Mouse (Mus musculus) lung, embryonic 15.5 days (tissue): ENCODE results near the gene Foxj2. TPM values are rescaled to one million over a fixed set of nuclear protein-coding genes. Genes with fewer than 3 reads are reported as not detected.

ENCODE experiments used
- ATAC-seq: fragments of 200-750 bp; cut with Nextera tagmentation; 2 replicates; pipeline ENCODE4 v1.8.0; 2017; ENCODE audit warnings: moderate number of reproducible peaks, borderline replicate concordance; ENCODE audit not compliant: low FRiP score, low TSS enrichment; ENCODE audit errors: extremely low read depth
- H3K27ac ChIP-seq: fragments of 300-500 bp; sonication (generic); 2 replicates; pipeline ENCODE4 v1.5.1; 2015; ENCODE audit warnings: moderate library complexity, mild to moderate bottlenecking, inconsistent platforms
- H3K27me3 ChIP-seq: fragments of 300-500 bp; sonication (generic); 2 replicates; pipeline ENCODE4 v1.6.1; 2015; ENCODE audit warnings: inconsistent platforms
- H3K36me3 ChIP-seq: fragments of 300-500 bp; sonication (generic); 2 replicates; pipeline ENCODE4 v1.6.1; 2015; ENCODE audit warnings: inconsistent platforms
- H3K4me1 ChIP-seq: fragments of 300-500 bp; sonication (generic); 2 replicates; pipeline ENCODE4 v1.6.1; 2015; ENCODE audit warnings: inconsistent platforms
- H3K4me2 ChIP-seq: fragments of 300-500 bp; sonication (generic); 2 replicates; pipeline ENCODE4 v1.6.1; 2015; ENCODE audit warnings: inconsistent platforms, mild to moderate bottlenecking, moderate library complexity
- H3K4me3 ChIP-seq: fragments of 300-500 bp; sonication (generic); 2 replicates; pipeline ENCODE4 v1.5.1; 2015; ENCODE audit warnings: mild to moderate bottlenecking, inconsistent platforms
- H3K9ac ChIP-seq: fragments of 300-500 bp; sonication (generic); 2 replicates; pipeline ENCODE4 v1.6.1; 2015; ENCODE audit warnings: inconsistent platforms
- H3K9me3 ChIP-seq: fragments of 300-500 bp; sonication (generic); 2 replicates; pipeline ENCODE4 v1.6.1; 2016; ENCODE audit warnings: inconsistent platforms
- WGBS: fragments of 180-500 bp; shearing (Covaris S2); methylation state at CpG from one replicate; pipeline ENCODE4 v1.1.7; 2015; 5-methylcytosine and 5-hydroxymethylcytosine counted together
- microRNA-seq: library from miRNA; unstranded; fragments of <30 nt; microRNA quantifications from one replicate; pipeline ENCODE4, GENCODE M21; 2016
- polyA plus RNA-seq: library from polyadenylated mRNA; unstranded; fragments of >200 nt; fragmentation: Nextera tagmentation; extraction: Ambion mirVana; gene quantifications from 2 replicates; pipeline ENCODE4 v1.2.1, GENCODE M21; 2015

Foxj2 gene
- polyA plus RNA-seq, 1 experiment from 2014 or later: 5.8 TPM

DNA sequence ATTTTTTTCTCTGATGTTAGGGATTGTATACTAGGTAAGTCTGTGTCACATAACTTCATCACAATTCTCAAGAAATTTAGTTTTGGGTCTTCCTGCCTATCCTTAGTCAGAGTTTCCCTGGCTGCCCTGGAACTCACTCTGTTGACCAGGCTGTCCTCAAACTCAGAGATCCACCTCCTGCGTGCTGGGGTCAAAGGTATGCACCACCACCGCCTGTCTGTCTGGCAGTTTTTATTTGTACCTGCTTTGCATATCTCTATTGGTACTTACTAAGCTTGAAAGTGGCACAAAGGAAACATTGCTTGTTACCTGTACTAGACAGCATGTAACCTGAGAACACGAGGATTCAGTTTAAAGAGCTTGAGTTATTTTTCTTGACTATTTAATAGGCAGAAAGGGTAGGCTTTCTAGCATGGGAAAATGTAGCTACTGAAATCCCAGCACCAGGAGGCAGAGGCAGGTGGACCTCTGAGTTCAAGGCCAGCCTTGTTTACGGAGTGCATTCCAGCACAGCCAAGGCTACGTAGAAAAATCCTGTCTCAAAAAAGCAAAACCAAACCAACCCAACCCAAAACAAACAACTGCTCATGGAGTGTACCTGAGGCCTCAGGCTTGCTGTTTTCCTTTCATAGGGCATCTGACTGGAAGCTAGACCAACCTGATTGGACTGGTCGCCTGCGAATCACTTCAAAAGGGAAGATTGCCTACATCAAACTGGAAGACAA, 60.2 kb downstream of the Foxj2 start:
- H3K4me2 ChIP-seq: no peak overlapping the region
- H3K27ac ChIP-seq: no peak overlapping the region
- WGBS: 81% methylated on average over 7 of the region's 7 CpGs
- H3K9me3 ChIP-seq: no peaks in the 10 kb centered on the region
- H3K4me3 ChIP-seq: no peak overlapping the region
- no peaks in the 10 kb centered on the region for H3K27me3 ChIP-seq
- peaks cover 11% of the 10 kb centered on the region for H3K4me1 ChIP-seq
- peaks cover 64% of the 10 kb centered on the region for H3K36me3 ChIP-seq
- no peak for ATAC-seq
- no peak overlapping the region for H3K9ac ChIP-seq

DNA sequence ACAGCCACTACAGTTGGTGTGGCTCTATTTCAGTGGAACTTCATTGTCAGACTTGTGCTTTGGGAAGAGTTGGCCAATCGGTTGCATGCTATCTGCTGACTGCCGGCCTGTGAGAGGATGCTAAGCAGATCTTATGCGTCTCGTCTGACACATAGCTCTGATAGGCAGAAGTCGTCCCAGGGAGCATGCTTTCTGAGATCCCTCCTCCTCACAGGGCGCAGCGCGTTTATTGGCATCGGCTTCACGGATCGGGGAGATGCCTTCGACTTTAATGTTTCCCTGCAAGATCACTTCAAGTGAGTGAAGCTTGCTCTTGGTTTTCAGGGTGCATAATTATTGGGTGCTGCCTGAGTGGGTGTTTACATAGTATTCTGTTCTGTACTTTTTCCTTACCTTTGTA, 61.6 kb downstream of the Foxj2 start:
- ATAC-seq: no peak
- Histone ChIP-seq H3K27ac (no peak overlapping the region), H3K4me3 (no peak overlapping the region), H3K36me3 (peaks cover 72% of the 10 kb centered on the region), H3K27me3 (no peaks in the 10 kb centered on the region), H3K9ac (no peak overlapping the region), H3K4me2 (no peak overlapping the region), H3K9me3 (no peaks in the 10 kb centered on the region), H3K4me1 (no peaks in the 10 kb centered on the region)
- WGBS: 92% methylated on average over 12 of the region's 12 CpGs

DNA sequence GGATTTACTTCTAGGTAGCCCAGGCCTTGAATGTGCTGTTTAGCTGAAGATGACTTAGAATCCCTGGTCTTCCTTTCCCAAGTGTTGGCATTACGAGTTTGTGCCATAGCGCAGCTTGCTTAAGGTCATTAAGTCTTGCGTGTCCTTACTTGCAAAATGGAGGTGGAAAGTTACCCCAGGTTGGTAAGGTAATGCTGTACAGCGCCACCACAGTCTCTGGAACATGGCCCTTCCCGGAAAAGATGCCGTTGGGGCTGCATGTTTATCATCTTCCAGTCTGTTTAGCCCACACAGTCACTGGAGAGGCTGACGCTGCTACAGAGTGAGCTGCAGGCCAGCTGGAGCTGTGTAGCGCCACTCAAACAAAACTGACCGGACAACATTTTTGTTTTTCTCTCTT, 63.9 kb downstream of the Foxj2 start:
- Histone ChIP-seq H3K4me2 (no peak overlapping the region), H3K9ac (no peak overlapping the region), H3K4me1 (no peaks in the 10 kb centered on the region), H3K27ac (no peak overlapping the region), H3K27me3 (no peaks in the 10 kb centered on the region), H3K9me3 (no peaks in the 10 kb centered on the region), H3K4me3 (no peak overlapping the region), H3K36me3 (peaks cover 89% of the 10 kb centered on the region)
- 91% methylated on average over 9 of the region's 9 CpGs for WGBS
- no peak for ATAC-seq

DNA sequence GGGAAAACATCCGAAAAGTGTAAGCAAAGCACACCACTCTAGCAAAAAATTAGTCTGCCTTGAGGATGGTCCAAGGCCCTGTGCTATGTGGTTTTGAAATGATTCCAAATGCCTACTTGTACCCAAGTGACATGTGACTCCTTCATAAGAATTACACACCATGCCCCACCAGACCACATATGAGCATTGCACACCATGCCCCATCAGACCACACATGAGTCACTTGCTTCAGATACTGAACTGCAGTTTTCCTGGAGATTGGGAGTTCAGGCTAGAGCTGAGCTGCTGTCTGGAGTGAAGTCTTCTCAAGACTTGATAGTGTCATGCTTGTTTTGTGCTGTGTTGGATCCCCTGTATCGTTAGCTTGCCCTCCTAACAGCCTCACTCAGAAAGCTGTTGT, 69.9 kb downstream of the Foxj2 start:
- no peak overlapping the region for H3K27ac ChIP-seq
- H3K9me3 ChIP-seq: no peaks in the 10 kb centered on the region
- H3K4me2 ChIP-seq: no peak overlapping the region
- no peak overlapping the region for H3K9ac ChIP-seq
- no peak overlapping the region for H3K4me3 ChIP-seq
- H3K27me3 ChIP-seq: no peaks in the 10 kb centered on the region
- no peak for ATAC-seq
- peaks cover 52% of the 10 kb centered on the region for H3K36me3 ChIP-seq
- no peaks in the 10 kb centered on the region for H3K4me1 ChIP-seq
- WGBS: 88% methylated on average over 2 of the region's 2 CpGs

DNA sequence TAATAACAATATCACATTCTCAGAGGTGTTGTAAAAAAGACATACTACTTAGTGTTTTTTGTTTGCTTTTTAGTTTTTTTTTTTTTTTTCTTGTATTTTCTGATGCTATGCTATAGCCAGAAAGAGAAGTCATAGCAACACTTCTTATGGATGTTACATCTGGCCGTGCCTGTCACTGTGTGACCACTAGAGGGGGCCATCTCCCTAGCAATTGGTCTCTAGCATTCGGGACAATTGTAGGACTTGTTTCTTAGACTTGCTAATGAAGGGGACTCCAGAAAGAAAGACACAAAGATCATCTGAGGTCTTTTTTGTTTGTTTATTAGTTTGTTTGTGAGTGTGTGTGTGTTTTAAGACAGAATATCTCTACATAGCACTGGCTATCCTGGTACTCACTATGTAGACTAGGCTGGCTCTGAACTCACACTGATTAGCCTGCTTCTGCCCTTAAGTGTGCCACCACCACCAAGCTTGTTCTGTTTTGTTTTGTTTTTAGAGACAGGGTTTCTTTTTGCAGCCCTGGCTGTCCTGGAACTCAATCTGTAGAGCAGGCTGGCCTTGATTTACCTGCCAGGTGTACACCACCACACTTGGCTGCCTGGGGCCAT, 72.8 kb downstream of the Foxj2 start:
- Histone ChIP-seq H3K36me3 (peaks cover 26% of the 10 kb centered on the region), H3K4me3 (no peak overlapping the region), H3K4me2 (no peak overlapping the region), H3K4me1 (no peaks in the 10 kb centered on the region), H3K9ac (no peak overlapping the region), H3K27ac (no peak overlapping the region), H3K9me3 (no peaks in the 10 kb centered on the region), H3K27me3 (no peaks in the 10 kb centered on the region)
- ATAC-seq: no peak
- WGBS: 10% methylated on average over 2 of the region's 2 CpGs

Small RNAs within 50 kb of the gene (microRNA-seq; reads per million reads assigned to microRNA genes)
- not detected for gene Mir7231

Other genes starting within 250 kb of the Foxj2 start
- gene Apobec1, start 217.5 kb upstream of the Foxj2 start, polyA plus RNA-seq: 6.3 and 6.5 TPM in 2 replicates
- not detected in 2 replicates for gene Gdf3, start 209.8 kb upstream of the Foxj2 start, polyA plus RNA-seq
- gene Dppa3, start 193.5 kb upstream of the Foxj2 start, polyA plus RNA-seq: not detected in 2 replicates
- gene Nanog, start 112.4 kb upstream of the Foxj2 start, polyA plus RNA-seq: 0.33 and 0.40 TPM in 2 replicates
- 7.4 and 8.1 TPM in 2 replicates for gene Slc2a3, start 18.3 kb upstream of the Foxj2 start, polyA plus RNA-seq
- 3.3 and 3.4 TPM in 2 replicates for gene C3ar1, start 36.2 kb downstream of the Foxj2 start, polyA plus RNA-seq
- 46.0 and 48.1 TPM in 2 replicates for gene Necap1, start 54.6 kb downstream of the Foxj2 start, polyA plus RNA-seq
- gene Clec4a1, start 101.9 kb downstream of the Foxj2 start, polyA plus RNA-seq: 2.4 and 3.1 TPM in 2 replicates
- 3.3 and 3.9 TPM in 2 replicates for gene Clec4a3, start 132.6 kb downstream of the Foxj2 start, polyA plus RNA-seq
- gene Clec4a4, start 170.5 kb downstream of the Foxj2 start, polyA plus RNA-seq: not detected in 2 replicates
- not detected in 2 replicates for gene Clec4b1, start 230.0 kb downstream of the Foxj2 start, polyA plus RNA-seq